In the genomic region with DNA sequence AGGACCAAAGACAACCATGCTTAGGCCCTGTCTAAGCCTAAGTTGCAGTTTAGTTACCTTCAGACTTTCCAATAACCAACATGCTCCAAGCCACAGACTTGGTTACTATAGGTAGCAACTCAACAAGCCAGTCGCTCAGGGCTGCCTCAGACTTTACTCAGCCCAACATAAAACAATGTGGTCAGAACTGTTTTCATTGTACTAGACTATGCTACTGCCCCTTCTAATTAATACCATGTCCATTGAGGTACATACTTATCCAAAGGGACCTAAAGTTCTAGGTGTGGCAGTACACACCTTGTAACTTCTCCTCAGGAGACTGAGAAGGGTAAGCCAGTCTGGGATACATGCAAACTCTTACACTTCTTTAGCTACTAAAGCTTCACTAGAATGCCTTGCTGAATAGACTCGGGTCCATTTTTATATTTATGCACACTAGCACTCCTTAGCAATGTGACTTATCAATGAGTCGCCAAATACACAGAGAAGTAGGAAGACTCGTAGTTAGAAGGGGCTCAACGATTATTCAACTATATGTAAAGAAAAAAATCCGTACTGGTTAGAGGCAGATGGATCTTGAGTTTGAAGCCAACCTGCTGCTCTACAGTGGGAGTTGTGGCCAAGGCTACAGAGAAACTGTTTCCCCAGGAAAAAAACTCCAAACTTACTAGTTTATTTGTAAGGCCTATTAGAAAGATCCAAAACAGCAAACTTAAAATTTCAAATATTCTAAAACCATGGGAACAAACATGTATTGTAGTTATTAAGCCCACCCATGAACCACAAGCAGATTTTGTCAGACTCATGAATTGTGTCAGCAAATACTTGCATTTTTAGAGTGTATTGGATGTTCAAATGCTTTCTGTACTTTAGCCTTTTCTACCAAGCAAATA, we compare ENCODE assay signal across 8 mouse cellular contexts. TPM values are rescaled to one million over a fixed set of nuclear protein-coding genes. Genes with fewer than 3 reads are reported as not detected.
DNase-seq lines count a peak whose midpoint lies in the region; ATAC-seq and TF ChIP-seq lines count a peak whose summit lies in the region.

No protein-coding gene starts in this region.

- H3K4me1 ChIP-seq in lung, adult 2 months (ENCODE audit: control insufficient read depth, insufficient read depth, low read length) = no peaks in the 10 kb centered on the region
- H3K4me1 ChIP-seq in embryonic facial prominence, embryonic 12.5 days = no peaks in the 10 kb centered on the region
- no peaks in the 10 kb centered on the region for H3K4me1 ChIP-seq in limb, embryonic 11.5 days (ENCODE audit: control insufficient read depth, insufficient read depth, low read length)
- peaks cover 2% of the 10 kb centered on the region; the same call in 1 of the 2 replicates for H3K4me1 ChIP-seq in thymus, adult 2 months (replicated peaks; ENCODE audit: control insufficient read depth, insufficient read depth, low read length)

- peak overlapping the region; percentile 37 for H3K27ac ChIP-seq in embryonic facial prominence, embryonic 12.5 days
- no peak overlapping the region for H3K27ac ChIP-seq in limb, embryonic 11.5 days (replicated peaks; ENCODE audit: low read depth, low read length)
- H3K27ac ChIP-seq in thymus, adult 2 months (ENCODE audit: control insufficient read depth, insufficient read depth, low read length) = no peak overlapping the region

- peak; percentile 15; the same call in 1 of the 2 replicates for TF ChIP-seq POLR2A in lung, adult 2 months (IDR thresholded peaks at IDR 0.05; ENCODE audit: borderline replicate concordance, extremely low read depth, low read depth, low read length)
- no peak for TF ChIP-seq POLR2A in thymus, adult 2 months (IDR thresholded peaks at IDR 0.05; ENCODE audit: control insufficient read depth, extremely low read depth, insufficient read depth, low read length, poor library complexity)

- peak overlapping the region; percentile 67 for H3K4me2 ChIP-seq in embryonic facial prominence, embryonic 12.5 days (replicated peaks)
- H3K4me2 ChIP-seq in limb, embryonic 11.5 days (ENCODE audit: low read depth, severe bottlenecking) = peak overlapping the region; percentile 44; the same call in 1 of the 2 replicates

- H3K27me3 ChIP-seq in embryonic facial prominence, embryonic 12.5 days = no peaks in the 10 kb centered on the region
- H3K27me3 ChIP-seq in limb, embryonic 11.5 days (ENCODE audit: control insufficient read depth, insufficient read depth, low read length) = no peaks in the 10 kb centered on the region
- no peaks in the 10 kb centered on the region for H3K27me3 ChIP-seq in thymus, adult 2 months (ENCODE audit: control insufficient read depth, insufficient read depth, low read length)

- H3K9me3 ChIP-seq in embryonic facial prominence, embryonic 12.5 days = no peaks in the 10 kb centered on the region
- no peaks in the 10 kb centered on the region for H3K9me3 ChIP-seq in limb, embryonic 11.5 days (ENCODE audit: control insufficient read depth, low read length)

- no peak for DNase-seq in lung, adult 2 months
- no peak for DNase-seq in lung, postnatal 36 days
- DNase-seq in limb, embryonic 11.5 days (ENCODE audit: low spot score) = peak; percentile 51
- DNase-seq in retina, embryonic 14.5 days (ENCODE audit: low spot score) = peak; percentile 53
- no peak for DNase-seq in left cerebral cortex, adult 18-20 months (ENCODE audit: low spot score in 2 of 2)
- no peak for DNase-seq in spleen, adult 18-20 months
- DNase-seq in thymus, adult 2 months = no peak

- no peak overlapping the region for H3K9ac ChIP-seq in embryonic facial prominence, embryonic 12.5 days
- no peak overlapping the region for H3K9ac ChIP-seq in limb, embryonic 11.5 days (ENCODE audit: low read length)

- ATAC-seq in embryonic facial prominence, embryonic 12.5 days (ENCODE audit: insufficient number of reproducible peaks, insufficient read depth, low FRiP score, low TSS enrichment) = no peak
- no peak for ATAC-seq in limb, embryonic 11.5 days (ENCODE audit: insufficient number of reproducible peaks, low FRiP score, low TSS enrichment, low read depth)

- TF ChIP-seq CTCF in lung, adult 2 months (IDR thresholded peaks at IDR 0.05; ENCODE audit: insufficient read depth, low read length) = no peak
- no peak for TF ChIP-seq CTCF in thymus, adult 2 months (IDR thresholded peaks at IDR 0.05; ENCODE audit: borderline replicate concordance, control insufficient read depth, extremely low read depth, insufficient read depth, low read length, poor library complexity)

- H3K36me3 ChIP-seq in embryonic facial prominence, embryonic 12.5 days = peaks cover 17% of the 10 kb centered on the region
- no peaks in the 10 kb centered on the region for H3K36me3 ChIP-seq in limb, embryonic 11.5 days (ENCODE audit: control insufficient read depth, insufficient read depth, low read length)
- peaks cover 20% of the 10 kb centered on the region for H3K36me3 ChIP-seq in thymus, adult 2 months (ENCODE audit: control insufficient read depth, insufficient read depth, low read length)

- 51% methylated on average over 6 of the region's 6 CpGs for WGBS in lung, adult 2 months
- 79% methylated on average over 6 of the region's 6 CpGs for WGBS in embryonic facial prominence, embryonic 12.5 days
- WGBS in limb, embryonic 11.5 days = 83% methylated on average over 6 of the region's 6 CpGs
- whole genome bisulfite sequencing in thymus, adult 2 months = 80% methylated on average over 6 of the region's 6 CpGs

- H3K4me3 ChIP-seq in lung, adult 2 months (replicated peaks; ENCODE audit: extremely low read depth, low read depth, low read length) = no peak overlapping the region
- peak overlapping the region; percentile 40; the same call in 1 of the 2 replicates for H3K4me3 ChIP-seq in embryonic facial prominence, embryonic 12.5 days
- no peak overlapping the region for H3K4me3 ChIP-seq in limb, embryonic 11.5 days (ENCODE audit: low read depth, low read length)
- H3K4me3 ChIP-seq in thymus, adult 2 months (ENCODE audit: control insufficient read depth, insufficient read depth, low read length) = no peak overlapping the region

RNA-seq across cellular contexts. Expression of a gene that starts 6.2 kb away (rescaled TPM):
- polyA plus RNA-seq in lung, adult 2 months (2012; rRNA removed) = 223 and 243 TPM in 2 replicates
- polyA plus RNA-seq in embryonic facial prominence, embryonic 12.5 days (2016; fragmentation: Nextera tagmentation; extraction: Ambion mirVana) = 2,246 and 2,293 TPM in 2 replicates
- 2,190 and 2,300 TPM in 2 replicates for polyA plus RNA-seq in limb, embryonic 11.5 days (2014; fragmentation: Nextera tagmentation; extraction: Ambion mirVana)
- 100 to 1,000 TPM; 246 to 269 TPM for total RNA-seq in left cerebral cortex, adult 18-20 months (2021)
- polyA plus RNA-seq in thymus, adult 2 months (2012; rRNA removed) = 484 and 567 TPM in 2 replicates

RNA-seq across cellular contexts. Expression of a gene that starts 8.5 kb away (rescaled TPM):
- 48.6 and 54.0 TPM in 2 replicates for polyA plus RNA-seq in lung, adult 2 months (2012; rRNA removed)
- 43.6 and 44.1 TPM in 2 replicates for polyA plus RNA-seq in embryonic facial prominence, embryonic 12.5 days (2016; fragmentation: Nextera tagmentation; extraction: Ambion mirVana)
- polyA plus RNA-seq in limb, embryonic 11.5 days (2014; fragmentation: Nextera tagmentation; extraction: Ambion mirVana) = 34.6 and 37.0 TPM in 2 replicates
- total RNA-seq in left cerebral cortex, adult 18-20 months (2021) = 10 to 100 TPM; 21.8 to 22.3 TPM
- 121 and 123 TPM in 2 replicates for polyA plus RNA-seq in thymus, adult 2 months (2012; rRNA removed)

RNA-seq across cellular contexts. Expression of a gene that starts 9.1 kb away (rescaled TPM):
- polyA plus RNA-seq in lung, adult 2 months (2012; rRNA removed) = 49.5 and 57.1 TPM in 2 replicates
- polyA plus RNA-seq in embryonic facial prominence, embryonic 12.5 days (2016; fragmentation: Nextera tagmentation; extraction: Ambion mirVana) = 165 and 169 TPM in 2 replicates
- polyA plus RNA-seq in limb, embryonic 11.5 days (2014; fragmentation: Nextera tagmentation; extraction: Ambion mirVana) = 164 and 168 TPM in 2 replicates
- 10 to 100 TPM; 15.5 to 16.3 TPM for total RNA-seq in left cerebral cortex, adult 18-20 months (2021)
- 110 and 133 TPM in 2 replicates for polyA plus RNA-seq in thymus, adult 2 months (2012; rRNA removed)

RNA-seq across cellular contexts. Expression of a gene that starts 47.1 kb away (rescaled TPM):
- 11.0 and 14.7 TPM in 2 replicates for polyA plus RNA-seq in lung, adult 2 months (2012; rRNA removed)
- 4.1 and 4.2 TPM in 2 replicates for polyA plus RNA-seq in embryonic facial prominence, embryonic 12.5 days (2016; fragmentation: Nextera tagmentation; extraction: Ambion mirVana)
- polyA plus RNA-seq in limb, embryonic 11.5 days (2014; fragmentation: Nextera tagmentation; extraction: Ambion mirVana) = 1.0 and 1.5 TPM in 2 replicates
- total RNA-seq in left cerebral cortex, adult 18-20 months (2021) = 1 to 10 TPM; 4.5 to 6.9 TPM
- 19.8 and 20.8 TPM in 2 replicates for polyA plus RNA-seq in thymus, adult 2 months (2012; rRNA removed)

RNA-seq across cellular contexts. Expression of a gene that starts 56.2 kb away (rescaled TPM):
- 51.6 and 56.4 TPM in 2 replicates for polyA plus RNA-seq in lung, adult 2 months (2012; rRNA removed)
- polyA plus RNA-seq in embryonic facial prominence, embryonic 12.5 days (2016; fragmentation: Nextera tagmentation; extraction: Ambion mirVana) = 1.3 and 1.8 TPM in 2 replicates
- polyA plus RNA-seq in limb, embryonic 11.5 days (2014; fragmentation: Nextera tagmentation; extraction: Ambion mirVana) = 1.1 and 1.3 TPM in 2 replicates
- 1 to 10 TPM; 1.8 to 2.7 TPM for total RNA-seq in left cerebral cortex, adult 18-20 months (2021)
- 95.3 and 98.6 TPM in 2 replicates for polyA plus RNA-seq in thymus, adult 2 months (2012; rRNA removed)

Comparison
In these comparisons a context has a peak if more than half of its experiments do, and no peak if none do; other contexts are left out.
1. DNase-seq: peak in limb, embryonic 11.5 days (single experiment) and retina, embryonic 14.5 days (single experiment); none in lung, adult 2 months (single experiment), lung, postnatal 36 days (single experiment), left cerebral cortex, adult 18-20 months (0 of 2), spleen, adult 18-20 months (0 of 2) and thymus, adult 2 months (single experiment).